Comparison of ENCODE assay signal across 13 mouse cellular contexts in the genomic region with DNA sequence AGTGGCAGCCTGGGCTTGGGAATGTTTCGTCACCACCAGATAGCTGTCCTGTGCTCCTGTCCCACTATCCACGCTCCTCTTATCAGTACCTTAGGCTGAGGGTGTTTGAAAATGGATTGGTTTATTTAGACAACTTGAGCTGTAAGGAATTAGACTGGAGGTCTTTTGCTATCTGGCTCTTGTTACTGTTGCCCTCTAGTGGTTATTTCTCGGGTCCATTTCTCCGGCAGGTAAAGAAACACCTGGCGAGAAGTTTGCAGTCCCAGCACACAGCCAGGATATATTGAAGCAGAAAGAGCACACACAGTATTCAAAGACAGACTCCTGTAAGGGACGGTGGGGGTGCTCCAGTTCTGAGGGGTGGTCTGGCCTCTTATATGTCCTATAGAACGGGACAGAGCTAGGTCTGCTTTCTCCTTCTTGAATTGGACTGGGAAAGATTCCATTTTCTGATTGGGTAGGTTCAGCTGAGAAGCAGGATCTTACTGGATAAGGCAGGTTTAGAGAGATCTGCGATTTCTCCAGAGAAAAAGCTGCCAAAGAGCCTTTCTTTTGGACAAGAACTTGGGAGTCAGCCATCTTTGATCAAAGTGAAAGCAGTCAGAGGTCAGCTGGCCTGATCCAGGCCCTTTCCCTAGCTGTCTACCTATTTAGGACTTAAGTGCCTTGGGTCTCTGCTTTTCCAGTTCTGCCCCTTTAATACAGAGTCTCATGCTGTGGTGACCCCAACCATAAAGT.
DNase-seq lines count a peak whose midpoint lies in the region; ATAC-seq and TF ChIP-seq lines count a peak whose summit lies in the region.
"Had no signal": no experiment of that assay in that cellular context is flagged by ENCODE, and none has a peak within 500 bp of the region (broad histone marks: within the 10 kb centered on the region; RNA-seq: fewer than 3 reads in every experiment).

No protein-coding gene starts in this region.

- TF ChIP-seq EP300 in CH12.LX (IDR thresholded peaks at IDR 0.05; ENCODE audit: low read length) = no peak

- no peak overlapping the region for H3K9ac ChIP-seq in limb, embryonic 11.5 days (ENCODE audit: low read length)
- 0 out of 2 replicates have a peak overlapping the region, but pooled peaks have one; percentile 1 for H3K9ac ChIP-seq in CH12.LX (ENCODE audit: insufficient read depth, low read depth)
- H3K9ac ChIP-seq: neural tube, embryonic 12.5 days had no signal

- peak; percentile 21 for TF ChIP-seq RAD21 in CH12.LX (IDR thresholded peaks at IDR 0.05; ENCODE audit: low read depth, low read length)

- 47% methylated on average over 8 of the region's 8 CpGs for WGBS in heart, embryonic 10.5 days
- 56% methylated on average over 8 of the region's 8 CpGs for WGBS in limb, embryonic 11.5 days
- 55% methylated on average over 8 of the region's 8 CpGs for WGBS in limb, embryonic 10.5 days

- peak overlapping the region; percentile 24; the same call in 1 of the 2 replicates for H3K4me3 ChIP-seq in heart, embryonic 10.5 days
- H3K4me3 ChIP-seq in limb, embryonic 11.5 days (ENCODE audit: low read depth, low read length) = no peak overlapping the region
- H3K4me3 ChIP-seq in limb, embryonic 10.5 days = no peak overlapping the region
- no peak overlapping the region for H3K4me3 ChIP-seq in CH12.LX (replicated peaks in 1 of 3; ENCODE audit: low read depth in 2 of 3, low read length in 2 of 3, poor library complexity in 1 of 3)
- H3K4me3 ChIP-seq: erythroblast, embryonic 14.5 days; neural tube, embryonic 12.5 days had no signal

- H3K27ac ChIP-seq in heart, embryonic 10.5 days = peak overlapping the region; percentile 17; the same call in 1 of the 2 replicates
- H3K27ac ChIP-seq in limb, embryonic 11.5 days (replicated peaks; ENCODE audit: low read depth, low read length) = no peak overlapping the region
- no peak overlapping the region for H3K27ac ChIP-seq in limb, embryonic 10.5 days
- H3K27ac ChIP-seq in CH12.LX (ENCODE audit: insufficient read depth, low read depth) = no peak overlapping the region
- H3K27ac ChIP-seq: neural tube, embryonic 12.5 days had no signal

- no peak overlapping the region for H3K4me2 ChIP-seq in limb, embryonic 11.5 days (ENCODE audit: low read depth, severe bottlenecking)
- no peak overlapping the region for H3K4me2 ChIP-seq in CH12.LX (ENCODE audit: insufficient read depth, low read depth, poor library complexity, severe bottlenecking)
- H3K4me2 ChIP-seq: neural tube, embryonic 12.5 days had no signal

- no peaks in the 10 kb centered on the region for H3K79me2 ChIP-seq in CH12.LX (replicated peaks; ENCODE audit: control insufficient read depth, extremely low read depth, insufficient read depth, poor library complexity, severe bottlenecking)

- peak in 1 of 2 experiments; percentile 55; a peak in 2 of 4 replicates for TF ChIP-seq CTCF in CH12.LX (conservative IDR thresholded peaks at IDR 0.05 in 1 of 2, IDR thresholded peaks at IDR 0.05 in 1 of 2; ENCODE audit: low read depth in 2 of 2, low read length in 2 of 2)

- dilution Hi-C loops in CH12.LX (cut with MboI; ENCODE audit: extremely low pct_ligation_motif_present, extremely low pct_unique_long_range_greater_than_20kb, low sequenced_read_pairs) = no loop called here

- no peak for DNase-seq in heart, embryonic 10.5 days (ENCODE audit: low spot score)
- no peak for DNase-seq in heart, adult 18-20 months
- DNase-seq in limb, embryonic 11.5 days (ENCODE audit: low spot score) = peak; percentile 21
- DNase-seq in limb, embryonic 10.5 days (ENCODE audit: low spot score) = no peak
- DNase-seq in CH12.LX (ENCODE audit: extremely low read depth) (no peak), R1 (ENCODE audit: low read depth, low spot score) (peak; percentile 45)
- DNase-seq in ovary, postnatal 14 days (ENCODE audit: low spot score) = no peak
- DNase-seq in frontal cortex, postnatal 25 days (ENCODE audit: low spot score in 2 of 2) = no peak
- DNase-seq: thymus, postnatal 14 days had no signal

- ATAC-seq in limb, embryonic 11.5 days (ENCODE audit: insufficient number of reproducible peaks, low FRiP score, low TSS enrichment, low read depth) = no peak
- ATAC-seq: activated CD4-positive, CD25-positive, alpha-beta regulatory T cell, adult 4 months; CD4-positive, CD25-positive, alpha-beta regulatory T cell, adult 4 months had no signal

- in situ Hi-C loops in CH12.LX (cut with MboI; ENCODE audit: low pct_ligation_motif_present, low pct_unique_long_range_greater_than_20kb, low sequenced_read_pairs) = no loop called here

- H3K9me3 ChIP-seq in heart, embryonic 10.5 days = no peaks in the 10 kb centered on the region
- no peaks in the 10 kb centered on the region for H3K9me3 ChIP-seq in limb, embryonic 11.5 days (ENCODE audit: control insufficient read depth, low read length)
- no peaks in the 10 kb centered on the region for H3K9me3 ChIP-seq in limb, embryonic 10.5 days (replicated peaks)
- H3K9me3 ChIP-seq in CH12.LX (replicated peaks; ENCODE audit: low read length) = no peaks in the 10 kb centered on the region
- H3K9me3 ChIP-seq: neural tube, embryonic 12.5 days had no signal

- TF ChIP-seq POLR2A in CH12.LX (IDR thresholded peaks at IDR 0.05; ENCODE audit: low read depth, low read length) = no peak

- no peaks in the 10 kb centered on the region for H3K27me3 ChIP-seq in heart, embryonic 10.5 days (ENCODE audit: insufficient read depth, poor library complexity, severe bottlenecking)
- H3K27me3 ChIP-seq in limb, embryonic 11.5 days (ENCODE audit: control insufficient read depth, insufficient read depth, low read length) = no peaks in the 10 kb centered on the region
- no peaks in the 10 kb centered on the region for H3K27me3 ChIP-seq in limb, embryonic 10.5 days (ENCODE audit: low read depth, poor library complexity, severe bottlenecking)
- H3K27me3 ChIP-seq in CH12.LX (replicated peaks) = no peaks in the 10 kb centered on the region
- H3K27me3 ChIP-seq: neural tube, embryonic 12.5 days had no signal

- H3K4me1 ChIP-seq in heart, embryonic 10.5 days = peaks cover 29% of the 10 kb centered on the region
- H3K4me1 ChIP-seq in limb, embryonic 11.5 days (ENCODE audit: control insufficient read depth, insufficient read depth, low read length) = no peaks in the 10 kb centered on the region
- H3K4me1 ChIP-seq in limb, embryonic 10.5 days = peaks cover 14% of the 10 kb centered on the region; the same call in 1 of the 2 replicates
- H3K4me1 ChIP-seq in CH12.LX (ENCODE audit: control insufficient read depth in 1 of 2, insufficient read depth in 2 of 2) = peaks cover 10 to 28% of the 10 kb centered on the region in 2 experiments; a peak in 3 of 4 replicates
- H3K4me1 ChIP-seq: neural tube, embryonic 12.5 days had no signal

- no peaks in the 10 kb centered on the region for H3K36me3 ChIP-seq in heart, embryonic 10.5 days
- no peaks in the 10 kb centered on the region for H3K36me3 ChIP-seq in limb, embryonic 11.5 days (ENCODE audit: control insufficient read depth, insufficient read depth, low read length)
- H3K36me3 ChIP-seq in limb, embryonic 10.5 days = no peaks in the 10 kb centered on the region
- H3K36me3 ChIP-seq in CH12.LX (replicated peaks in 1 of 2; ENCODE audit: control insufficient read depth in 1 of 2, insufficient read depth in 1 of 2, low read length in 1 of 2) = peaks cover 0 to 13% of the 10 kb centered on the region in 2 experiments
- H3K36me3 ChIP-seq: neural tube, embryonic 12.5 days had no signal

TF ChIP-seq in CH12.LX, 34 proteins besides CTCF, POLR2A, EP300 and RAD21:
- TF ChIP-seq SMC3 (IDR thresholded peaks at IDR 0.05; ENCODE audit: low read depth, low read length) (peak; percentile 34), ZMIZ1 (IDR thresholded peaks at IDR 0.05; ENCODE audit: low read depth, low read length) (no peak)

Comparison
In these comparisons a context has a peak if more than half of its experiments do, and no peak if none do; other contexts are left out.
1. DNase-seq: peak in limb, embryonic 11.5 days (single experiment) and R1 (single experiment); none in heart, embryonic 10.5 days (single experiment), heart, adult 18-20 months (0 of 2), limb, embryonic 10.5 days (single experiment), CH12.LX (single experiment), ovary, postnatal 14 days (single experiment) and frontal cortex, postnatal 25 days (0 of 2).